Mouse (Mus musculus): ENCODE measurements at regions not wholly inside any gene's neighbourhood (a gene's known extent, or its start where the extent isn't known, plus 50 kb on each side); places are given as distances from the start of the nearest gene placed in this dataset.

DNA sequence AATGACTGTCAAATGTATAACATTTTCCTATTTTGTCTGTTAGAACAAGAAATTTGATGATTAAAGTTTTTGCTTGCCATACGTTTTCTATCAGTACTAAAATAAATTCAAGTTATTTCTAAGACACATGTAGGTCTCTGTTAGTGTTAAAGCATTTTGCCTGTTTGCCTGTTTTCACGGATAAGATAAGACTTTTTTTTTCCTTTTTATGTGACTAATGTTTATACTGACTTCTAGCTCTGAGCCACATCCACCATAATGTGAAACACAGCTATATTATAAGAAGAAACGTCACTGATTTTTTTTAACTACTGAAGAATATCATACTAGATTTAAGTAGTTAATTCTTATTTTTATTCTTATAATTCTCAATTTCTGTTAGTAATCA, 1012.6 kb downstream of the Cdh8 start:
- 87% methylated on average over 3 of the region's 3 CpGs for WGBS
- no peaks in the 10 kb centered on the region for H3K36me3 ChIP-seq (ENCODE audit: insufficient read depth)
- no peak for TF ChIP-seq CTCF (IDR thresholded peaks at IDR 0.05; ENCODE audit: low read depth)
- DNase-seq, result no peak
- no peak overlapping the region for H3K4me2 ChIP-seq (ENCODE audit: low read depth)
- H3K9me3 ChIP-seq (ENCODE audit: low read length), result no peaks in the 10 kb centered on the region
- H3K4me1 ChIP-seq (ENCODE audit: insufficient read depth), result no peaks in the 10 kb centered on the region
- ATAC-seq, result no peak
- no peak overlapping the region for H3K9ac ChIP-seq
- no peak overlapping the region for H3K4me3 ChIP-seq (ENCODE audit: low read depth, low read length)
- H3K27ac ChIP-seq (ENCODE audit: low read depth, low read length), result no peak overlapping the region
- H3K27me3 ChIP-seq (ENCODE audit: insufficient read depth, low read length), result no peaks in the 10 kb centered on the region

DNA sequence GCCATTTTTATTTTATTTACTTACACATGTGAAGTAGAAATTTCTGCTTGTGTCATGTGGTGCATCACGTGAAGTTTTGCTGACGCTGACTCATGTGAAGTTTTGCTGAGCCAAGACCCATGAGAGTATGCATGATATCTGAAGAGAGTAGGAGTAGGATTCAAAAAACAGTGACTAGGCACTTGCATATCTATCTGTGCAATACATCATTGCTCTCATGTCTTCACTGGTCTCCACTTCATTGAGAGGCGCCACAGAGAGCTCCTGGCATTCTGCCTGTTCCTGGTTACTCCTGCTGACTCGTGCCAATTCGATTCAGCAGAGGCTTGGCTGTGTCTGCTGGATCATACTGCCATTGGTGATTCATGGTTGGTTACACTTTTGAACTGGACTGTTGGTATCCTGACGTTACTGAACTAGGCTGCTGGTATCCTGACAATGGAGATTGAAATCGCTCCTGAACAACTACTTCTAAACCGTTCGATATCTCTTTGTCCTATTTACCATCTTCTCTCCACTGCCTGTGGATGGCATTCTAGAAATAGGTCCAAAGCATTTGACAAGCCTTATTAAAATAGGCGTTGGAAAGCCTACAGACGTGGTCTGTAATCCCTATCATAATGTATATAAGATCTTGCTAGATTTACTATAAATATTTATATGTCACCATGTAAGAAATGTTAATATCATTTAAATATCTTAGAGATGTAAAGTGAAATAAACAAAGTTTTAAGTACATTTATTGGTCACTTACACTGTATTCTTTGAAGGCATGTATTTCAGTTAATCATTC, 1013.2 kb downstream of the Cdh8 start:
- H3K27me3 ChIP-seq (ENCODE audit: insufficient read depth, low read length), result no peaks in the 10 kb centered on the region
- WGBS, result 61% methylated on average over 11 of the region's 11 CpGs
- H3K4me2 ChIP-seq (ENCODE audit: low read depth), result no peak overlapping the region
- no peak for TF ChIP-seq CTCF (IDR thresholded peaks at IDR 0.05; ENCODE audit: low read depth)
- ATAC-seq (no peak), DNase-seq (peak; percentile 29)
- no peaks in the 10 kb centered on the region for H3K9me3 ChIP-seq (ENCODE audit: low read length)
- no peaks in the 10 kb centered on the region for H3K36me3 ChIP-seq (ENCODE audit: insufficient read depth)
- H3K9ac ChIP-seq, result no peak overlapping the region
- no peaks in the 10 kb centered on the region for H3K4me1 ChIP-seq (ENCODE audit: insufficient read depth)
- H3K27ac ChIP-seq (ENCODE audit: low read depth, low read length), result no peak overlapping the region
- H3K4me3 ChIP-seq (ENCODE audit: low read depth, low read length), result no peak overlapping the region

DNA sequence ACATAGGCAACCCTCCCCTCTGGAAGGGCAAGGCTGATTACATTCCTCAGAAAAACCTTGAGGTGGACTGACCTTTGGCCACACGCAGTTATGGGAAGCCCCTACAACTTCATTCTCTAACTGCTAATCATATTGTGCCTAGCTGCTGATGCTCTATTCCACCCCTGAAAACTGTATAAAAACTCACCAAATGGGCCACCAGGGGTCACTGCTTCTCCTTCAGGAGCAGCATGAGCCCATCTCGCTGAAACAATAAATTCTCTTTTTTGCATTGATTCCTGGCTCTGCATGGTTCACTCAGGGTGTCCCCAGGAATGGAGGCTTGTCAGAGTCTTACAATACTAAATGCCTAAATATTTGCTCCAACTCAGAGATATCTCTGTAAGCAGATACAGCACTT, 1034.5 kb downstream of the Cdh8 start:
- no peak overlapping the region for H3K9ac ChIP-seq
- ATAC-seq (no peak), DNase-seq (no peak)
- H3K36me3 ChIP-seq (ENCODE audit: insufficient read depth), result no peaks in the 10 kb centered on the region
- no peaks in the 10 kb centered on the region for H3K4me1 ChIP-seq (ENCODE audit: insufficient read depth)
- no peaks in the 10 kb centered on the region for H3K27me3 ChIP-seq (ENCODE audit: insufficient read depth, low read length)
- no peaks in the 10 kb centered on the region for H3K9me3 ChIP-seq (ENCODE audit: low read length)
- H3K4me3 ChIP-seq (ENCODE audit: low read depth, low read length), result no peak overlapping the region
- no peak overlapping the region for H3K27ac ChIP-seq (ENCODE audit: low read depth, low read length)
- 93% methylated on average over 2 of the region's 2 CpGs for WGBS
- no peak overlapping the region for H3K4me2 ChIP-seq (ENCODE audit: low read depth)
- peak; percentile 36; the same call in 1 of the 2 replicates for TF ChIP-seq CTCF (IDR thresholded peaks at IDR 0.05; ENCODE audit: low read depth)

GRCm38 (mm10) chr8:98380387-98380786, 1035.9 kb downstream of the Cdh8 start:
- no peaks in the 10 kb centered on the region for H3K4me1 ChIP-seq (ENCODE audit: insufficient read depth)
- DNase-seq, result peak; percentile 10
- no peak overlapping the region for H3K27ac ChIP-seq (ENCODE audit: low read depth, low read length)
- H3K27me3 ChIP-seq (ENCODE audit: insufficient read depth, low read length), result no peaks in the 10 kb centered on the region
- no peak overlapping the region for H3K4me2 ChIP-seq (ENCODE audit: low read depth)
- H3K36me3 ChIP-seq (ENCODE audit: insufficient read depth), result no peaks in the 10 kb centered on the region
- no peak for ATAC-seq
- TF ChIP-seq CTCF (IDR thresholded peaks at IDR 0.05; ENCODE audit: low read depth), result no peak
- no peak overlapping the region for H3K9ac ChIP-seq
- 84% methylated on average over 1 of the region's 1 CpGs for WGBS
- H3K4me3 ChIP-seq (ENCODE audit: low read depth, low read length), result no peak overlapping the region
- no peaks in the 10 kb centered on the region for H3K9me3 ChIP-seq (ENCODE audit: low read length)

DNA sequence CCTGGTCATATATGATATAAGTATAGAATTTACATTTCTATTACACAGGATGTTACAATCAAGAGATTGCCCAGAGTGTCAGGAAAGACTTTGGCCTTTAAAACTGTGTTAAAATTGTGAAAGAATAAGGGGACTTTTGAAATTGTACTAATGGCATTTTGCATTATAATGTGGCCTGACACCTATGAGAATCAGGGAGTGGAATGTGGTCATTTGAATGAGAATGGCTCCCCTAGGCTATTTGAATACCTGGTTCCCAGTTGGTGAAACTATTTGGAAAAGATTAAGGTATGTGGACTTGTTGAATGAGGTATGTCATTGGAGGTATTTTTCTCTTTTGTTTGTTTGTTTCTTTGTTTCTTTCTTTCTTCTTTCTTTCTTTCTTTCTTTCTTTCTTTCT, 1038.5 kb downstream of the Cdh8 start:
- no peak for TF ChIP-seq CTCF (IDR thresholded peaks at IDR 0.05; ENCODE audit: low read depth)
- ATAC-seq (no peak), DNase-seq (no peak)
- Histone ChIP-seq H3K36me3 (ENCODE audit: insufficient read depth) (no peaks in the 10 kb centered on the region), H3K4me1 (ENCODE audit: insufficient read depth) (no peaks in the 10 kb centered on the region), H3K27me3 (ENCODE audit: insufficient read depth, low read length) (no peaks in the 10 kb centered on the region), H3K4me3 (ENCODE audit: low read depth, low read length) (no peak overlapping the region), H3K9ac (no peak overlapping the region), H3K9me3 (ENCODE audit: low read length) (no peaks in the 10 kb centered on the region), H3K4me2 (ENCODE audit: low read depth) (no peak overlapping the region), H3K27ac (ENCODE audit: low read depth, low read length) (no peak overlapping the region)

GRCm38 (mm10) chr8:98372711-98373420, 1043.4 kb downstream of the Cdh8 start:
- H3K27me3 ChIP-seq (ENCODE audit: insufficient read depth, low read length), result no peaks in the 10 kb centered on the region
- no peak for TF ChIP-seq CTCF (IDR thresholded peaks at IDR 0.05; ENCODE audit: low read depth)

DNA sequence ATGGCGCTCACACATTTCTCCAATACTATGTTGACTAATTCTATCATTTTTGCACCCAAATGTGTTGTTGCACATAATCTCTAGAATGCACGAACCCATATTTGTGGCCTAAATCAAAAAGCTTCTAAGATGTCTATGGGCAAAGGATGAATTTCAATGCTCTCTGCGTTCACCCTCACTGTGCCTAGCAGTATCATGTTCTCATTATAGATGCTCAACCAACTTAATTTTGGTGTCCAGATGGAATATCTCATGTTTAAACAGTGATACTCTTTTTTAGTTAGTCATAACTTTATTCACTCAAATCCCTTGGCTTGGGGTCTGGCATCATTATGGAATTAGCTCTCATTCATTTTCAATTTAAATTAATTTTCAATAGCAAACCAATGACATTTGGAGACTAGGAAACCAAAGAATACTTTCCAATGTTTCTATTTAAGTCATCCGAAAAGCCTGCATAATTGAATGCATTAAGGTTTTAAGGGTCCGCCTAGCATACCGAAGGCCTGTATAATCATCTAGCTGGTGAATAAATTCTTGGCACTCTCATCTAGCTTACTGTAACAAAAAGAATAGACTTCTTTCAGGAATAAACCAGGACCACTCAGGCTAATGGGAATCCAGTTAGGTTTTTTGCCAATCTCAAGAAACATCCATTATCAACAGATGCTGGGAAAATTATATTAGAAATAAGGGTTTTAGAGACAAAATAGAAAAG, 1050.7 kb downstream of the Cdh8 start:
- Histone ChIP-seq H3K4me3 (ENCODE audit: low read depth, low read length) (no peak overlapping the region), H3K27me3 (ENCODE audit: insufficient read depth, low read length) (no peaks in the 10 kb centered on the region), H3K36me3 (ENCODE audit: insufficient read depth) (no peaks in the 10 kb centered on the region), H3K27ac (ENCODE audit: low read depth, low read length) (no peak overlapping the region), H3K9me3 (ENCODE audit: low read length) (no peaks in the 10 kb centered on the region), H3K4me1 (ENCODE audit: insufficient read depth) (no peaks in the 10 kb centered on the region), H3K9ac (no peak overlapping the region), H3K4me2 (ENCODE audit: low read depth) (no peak overlapping the region)
- no peak for TF ChIP-seq CTCF (IDR thresholded peaks at IDR 0.05; ENCODE audit: low read depth)
- WGBS, result 40% methylated on average over 6 of the region's 6 CpGs
- DNase-seq (peak; percentile 45), ATAC-seq (peak; percentile 55; the same call in 1 of the 2 replicates)

More at GRCm38 (mm10) chr8:98372711-98373420, 1043.4 kb downstream of the Cdh8 start:
- no peak overlapping the region for H3K9ac ChIP-seq
- no peak overlapping the region for H3K27ac ChIP-seq (ENCODE audit: low read depth, low read length)
- WGBS, result 27% methylated on average over 3 of the region's 4 CpGs
- H3K4me1 ChIP-seq (ENCODE audit: insufficient read depth), result no peaks in the 10 kb centered on the region
- no peak overlapping the region for H3K4me2 ChIP-seq (ENCODE audit: low read depth)
- no peaks in the 10 kb centered on the region for H3K36me3 ChIP-seq (ENCODE audit: insufficient read depth)
- H3K4me3 ChIP-seq (ENCODE audit: low read depth, low read length), result no peak overlapping the region
- DNase-seq (no peak), ATAC-seq (no peak)
- H3K9me3 ChIP-seq (ENCODE audit: low read length), result no peaks in the 10 kb centered on the region
